Mouse (Mus musculus): ENCODE measurements around the gene Vmn2r120.
"Not testable (repeated sequence)": the region's sequence is repeated elsewhere in the genome, so short reads cannot be mapped to it uniquely, and the experiment has no call there.

Vmn2r120 gene

DNA sequence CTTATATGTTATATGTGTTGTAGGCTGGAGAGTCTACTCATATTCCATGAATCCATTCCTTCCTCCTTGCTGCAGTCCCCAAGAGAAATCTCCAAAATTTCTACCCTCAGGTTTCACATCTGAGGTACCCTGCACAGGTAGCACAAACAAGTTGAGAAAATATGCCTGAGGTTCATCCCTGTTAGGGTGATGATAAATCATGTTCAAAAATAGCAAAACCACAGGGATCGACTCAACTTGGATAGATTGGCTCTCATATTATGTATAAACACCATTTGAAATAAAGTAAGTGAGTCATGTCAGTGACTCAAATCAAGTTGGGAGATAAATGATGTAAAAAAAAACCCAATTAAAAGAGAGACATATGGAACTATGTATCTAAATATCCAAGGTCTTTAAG is at the start of gene Vmn2r120:
Gene Vmn2r120, minus strand, starts transcription at position 101 of the 400 bp plus-strand sequence.
- no peak for DNase-seq

DNA sequence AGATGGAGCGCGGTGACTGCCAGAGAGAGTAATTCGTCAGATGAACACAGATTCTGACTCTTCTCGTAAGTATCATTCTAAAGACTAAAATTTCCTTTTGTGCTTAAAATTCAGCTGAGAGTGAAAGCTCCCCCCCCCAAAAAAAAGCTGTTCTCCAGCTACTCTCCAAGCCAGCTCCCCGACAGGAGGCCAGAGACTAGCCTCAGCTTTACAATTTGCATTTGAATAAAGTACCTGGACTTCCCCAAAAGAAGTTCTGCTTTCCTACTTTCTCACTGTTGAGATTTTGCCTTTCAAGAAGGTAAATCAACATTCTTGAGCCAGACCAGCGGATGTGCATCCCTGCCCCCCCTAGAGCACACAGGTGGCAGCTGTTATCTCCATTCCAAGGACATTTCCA is 42.0 kb upstream of the Vmn2r120 start:
- not testable (repeated sequence) for DNase-seq

DNA sequence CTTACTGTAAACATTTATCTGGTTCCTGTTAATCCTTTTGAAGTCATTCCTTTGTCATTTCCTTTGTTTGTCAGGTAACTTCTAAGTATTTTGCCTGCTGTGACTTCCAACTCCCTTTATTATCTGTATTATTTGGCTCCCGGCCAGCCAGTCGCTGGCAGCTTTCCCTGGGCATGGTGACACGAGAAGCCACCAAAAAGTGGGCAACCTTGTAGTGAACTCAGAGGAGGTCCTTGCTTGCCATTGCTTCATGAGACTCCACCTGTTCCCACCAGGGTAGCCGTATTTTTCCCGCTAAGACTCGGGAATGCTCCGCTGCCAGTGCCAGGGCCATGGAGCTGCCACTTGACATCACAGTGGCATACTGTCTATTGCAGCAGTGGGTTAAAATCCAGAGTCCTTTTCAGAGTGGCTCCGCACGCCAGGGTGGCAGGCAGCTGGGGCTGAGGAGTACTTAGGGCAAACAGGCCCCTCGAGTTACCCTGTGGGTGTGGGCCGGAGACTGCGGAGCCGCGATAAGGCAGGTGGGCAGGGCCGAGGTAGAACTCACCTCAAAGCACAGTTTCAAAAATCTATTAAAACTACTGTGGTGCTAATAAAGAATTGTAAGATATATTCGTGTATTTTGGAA is 28.9 kb upstream of the Vmn2r120 start:
- no peak for DNase-seq

Measured in cerebellum, adult 8-10 months (tissue).